Mouse (Mus musculus) limb, embryonic 10.5 days (tissue): Measurements from ENCODE around the gene Olfr665. TPM values are rescaled to one million over a fixed set of nuclear protein-coding genes. Genes with fewer than 3 reads are reported as not detected.
"Not testable (repeated sequence)": the region's sequence is repeated elsewhere in the genome, so short reads cannot be mapped to it uniquely, and the experiment has no call there.

Experiments
- DNase-seq: peaks from one replicate; pipeline ENCODE4 v3.0.0-alpha.2; 2017; ENCODE audit warnings: low spot score
- H3K27ac ChIP-seq: fragments of 300-500 bp; sonication (generic); 2 replicates; pipeline ENCODE4 v1.5.1; 2016; ENCODE audit warnings: mild to moderate bottlenecking
- H3K27me3 ChIP-seq: fragments of 300-500 bp; sonication (generic); 2 replicates; pipeline ENCODE4 v1.6.1; 2016; ENCODE audit warnings: low read depth, mild to moderate bottlenecking; ENCODE audit not compliant: poor library complexity, severe bottlenecking
- H3K36me3 ChIP-seq: fragments of 300-500 bp; sonication (generic); 2 replicates; pipeline ENCODE4 v1.6.1; 2016; ENCODE audit warnings: mild to moderate bottlenecking, moderate library complexity
- H3K4me1 ChIP-seq: fragments of 300-500 bp; sonication (generic); 2 replicates; pipeline ENCODE4 v1.6.1; 2016
- H3K4me3 ChIP-seq: fragments of 300-500 bp; sonication (generic); 2 replicates; pipeline ENCODE4 v1.5.1; 2016; ENCODE audit warnings: mild to moderate bottlenecking, moderate library complexity
- H3K9me3 ChIP-seq: fragments of 300-500 bp; sonication (generic); replicated peaks from 2 replicates; pipeline ENCODE4 v1.6.1; 2016; ENCODE audit warnings: mild to moderate bottlenecking
- WGBS: fragments of 180-500 bp; shearing (Covaris S2); methylation state at CpG from one replicate; pipeline ENCODE4 v1.1.7; 2016; 5-methylcytosine and 5-hydroxymethylcytosine counted together
- polyA plus RNA-seq: library from polyadenylated mRNA; unstranded; fragments of >200 nt; fragmentation: Nextera tagmentation; extraction: Ambion mirVana; gene quantifications from 2 replicates; pipeline ENCODE4 v1.2.1, GENCODE M21; 2016

Olfr665 gene
- not detected in 2 replicates for polyA plus RNA-seq

GRCm38 (mm10) chr7:104877731-104878130 is at the start of gene Olfr665:
TSS of gene Olfr665 (plus strand) at chr7:104878031.
- DNase-seq: no peak
- H3K27me3 ChIP-seq: no peaks in the 10 kb centered on the region
- no peaks in the 10 kb centered on the region for H3K9me3 ChIP-seq
- 68% methylated on average over 1 of the region's 1 CpGs for WGBS
- H3K36me3 ChIP-seq: no peaks in the 10 kb centered on the region
- no peaks in the 10 kb centered on the region for H3K4me1 ChIP-seq
- H3K4me3 ChIP-seq: no peak within 1 kb of the TSS
- no peak within 1 kb of the TSS for H3K27ac ChIP-seq

DNA sequence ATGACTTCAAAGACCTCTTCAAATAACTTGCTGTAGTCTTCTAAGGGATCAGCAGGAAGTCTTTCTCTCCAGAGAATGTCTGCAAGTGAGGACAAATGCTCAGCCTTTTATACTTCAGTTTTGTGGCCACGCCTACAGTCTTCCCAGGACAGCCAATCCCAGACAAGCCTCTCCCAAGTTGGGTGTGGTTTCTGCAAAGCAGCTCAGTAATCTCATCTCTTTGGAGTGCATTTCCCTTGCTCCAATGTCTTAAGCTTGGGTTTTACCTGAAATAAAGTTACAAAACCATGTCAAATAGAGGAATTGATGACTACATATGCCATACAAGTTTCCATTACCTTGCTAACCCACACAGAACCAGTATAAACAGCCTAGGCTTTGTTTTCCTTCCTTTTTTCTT is 35.3 kb upstream of the Olfr665 start, which contains the start of gene Usp17lb:
TSS of gene Usp17lb (minus strand) at position 101 of the 400 bp plus-strand sequence.
- Histone ChIP-seq H3K27ac (no peak within 1 kb of the TSS), H3K36me3 (no peaks in the 10 kb centered on the region), H3K4me3 (no peak within 1 kb of the TSS), H3K27me3 (no peaks in the 10 kb centered on the region), H3K9me3 (no peaks in the 10 kb centered on the region), H3K4me1 (no peaks in the 10 kb centered on the region)
- 77% methylated on average over 1 of the region's 1 CpGs for WGBS
- DNase-seq: no peak

DNA sequence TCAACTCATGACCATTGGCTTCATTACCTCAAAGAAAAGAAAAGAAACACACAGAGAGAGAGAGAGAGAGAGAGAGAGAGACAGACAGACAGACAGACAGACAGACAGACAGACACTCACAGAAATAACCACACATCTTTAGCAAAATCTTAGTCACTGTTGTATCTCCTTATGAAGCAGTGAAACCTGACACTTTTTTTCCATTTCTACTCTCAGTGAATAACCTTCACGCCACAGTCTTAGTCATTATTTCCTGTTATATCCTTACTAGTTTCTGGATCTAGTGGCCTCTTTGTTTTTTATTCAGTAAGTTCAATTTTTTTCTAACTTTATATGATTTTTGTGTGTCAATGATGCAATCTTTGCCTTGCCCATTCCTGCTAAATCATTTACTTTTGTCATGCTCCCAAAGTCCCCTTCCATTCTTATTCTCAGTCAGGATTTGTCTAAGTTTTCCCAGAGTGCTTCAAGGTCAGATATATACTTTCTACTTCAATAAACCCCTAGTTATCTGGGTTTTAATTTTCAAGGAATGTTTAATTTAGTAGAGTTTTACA is 34.0 kb upstream of the Olfr665 start:
- Histone ChIP-seq H3K27me3 (no peaks in the 10 kb centered on the region), H3K4me3 (no peak overlapping the region), H3K36me3 (no peaks in the 10 kb centered on the region), H3K9me3 (no peaks in the 10 kb centered on the region), H3K27ac (no peak overlapping the region), H3K4me1 (no peaks in the 10 kb centered on the region)
- whole genome bisulfite sequencing: 84% methylated on average over 1 of the region's 1 CpGs
- no peak for DNase-seq

DNA sequence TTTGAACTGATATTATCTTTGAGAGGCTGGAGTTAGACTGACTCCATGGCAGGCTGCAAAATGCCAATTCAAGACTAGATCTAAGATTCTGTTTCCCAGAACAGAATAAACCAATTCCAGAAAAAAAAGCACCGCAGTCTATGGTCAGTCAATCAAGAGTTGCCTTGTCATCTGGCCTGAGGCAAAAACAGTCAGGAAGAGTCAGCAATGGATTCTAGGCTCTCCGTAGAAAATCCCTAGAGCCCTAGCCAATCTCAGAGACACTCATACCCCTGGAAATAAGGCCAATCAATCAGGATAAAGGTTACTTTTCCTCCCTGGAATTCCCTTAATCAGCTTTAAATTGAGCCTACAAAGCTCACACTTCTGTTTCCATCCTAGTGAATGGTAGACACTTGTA is 26.3 kb upstream of the Olfr665 start:
- not testable (repeated sequence) for H3K27ac ChIP-seq, DNase-seq, H3K27me3 ChIP-seq, H3K4me1 ChIP-seq, H3K4me3 ChIP-seq, H3K36me3 ChIP-seq, H3K9me3 ChIP-seq
- 63% methylated on average over 2 of the region's 2 CpGs for WGBS

DNA sequence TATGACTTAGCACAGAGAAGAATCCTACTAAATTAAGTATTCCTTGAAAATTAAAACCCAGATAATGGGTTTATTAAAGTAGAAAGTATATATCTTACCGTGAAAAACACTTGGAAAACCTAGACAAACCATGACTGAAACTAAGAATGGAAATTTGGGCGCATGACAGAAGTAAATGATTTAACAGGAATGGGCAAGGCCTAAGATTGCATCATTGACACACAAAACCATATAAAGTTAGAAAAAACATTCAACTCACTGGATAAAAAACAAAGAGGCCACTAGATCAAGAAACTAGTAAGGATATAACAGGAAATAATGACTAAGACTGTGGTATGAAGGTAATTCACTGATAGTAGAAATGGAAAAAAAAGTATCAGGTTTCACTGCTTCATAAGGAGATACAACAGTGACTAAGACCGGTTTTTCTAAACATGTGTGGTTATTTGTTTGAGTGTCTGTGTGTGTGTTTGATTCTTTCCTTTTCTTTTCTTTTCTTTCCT is 22.5 kb upstream of the Olfr665 start:
- H3K27me3 ChIP-seq: no peaks in the 10 kb centered on the region
- H3K9me3 ChIP-seq: no peaks in the 10 kb centered on the region
- 88% methylated on average over 3 of the region's 3 CpGs for WGBS
- no peaks in the 10 kb centered on the region for H3K36me3 ChIP-seq
- H3K4me3 ChIP-seq: no peak overlapping the region
- H3K27ac ChIP-seq: no peak overlapping the region
- DNase-seq: no peak
- H3K4me1 ChIP-seq: no peaks in the 10 kb centered on the region

GRCm38 (mm10) chr7:104856709-104857108 is 21.1 kb upstream of the Olfr665 start, which contains the start of gene Usp17la:
TSS of gene Usp17la (plus strand) at chr7:104857009.
- H3K4me3 ChIP-seq, H3K9me3 ChIP-seq, H3K27ac ChIP-seq, H3K27me3 ChIP-seq, H3K4me1 ChIP-seq, H3K36me3 ChIP-seq, DNase-seq: not testable (repeated sequence)
- WGBS: 81% methylated on average over 2 of the region's 2 CpGs

- WGBS: 74% methylated on average over 1 of the region's 1 CpGs
- DNase-seq: no peak
- H3K4me1 ChIP-seq: no peaks in the 10 kb centered on the region
- H3K4me3 ChIP-seq: no peak overlapping the region
- no peaks in the 10 kb centered on the region for H3K36me3 ChIP-seq
- no peaks in the 10 kb centered on the region for H3K9me3 ChIP-seq
- no peak overlapping the region for H3K27ac ChIP-seq
- no peaks in the 10 kb centered on the region for H3K27me3 ChIP-seq
Measured at GRCm38 (mm10) chr7:104857683-104858082, 20.1 kb upstream of the Olfr665 start.

DNA sequence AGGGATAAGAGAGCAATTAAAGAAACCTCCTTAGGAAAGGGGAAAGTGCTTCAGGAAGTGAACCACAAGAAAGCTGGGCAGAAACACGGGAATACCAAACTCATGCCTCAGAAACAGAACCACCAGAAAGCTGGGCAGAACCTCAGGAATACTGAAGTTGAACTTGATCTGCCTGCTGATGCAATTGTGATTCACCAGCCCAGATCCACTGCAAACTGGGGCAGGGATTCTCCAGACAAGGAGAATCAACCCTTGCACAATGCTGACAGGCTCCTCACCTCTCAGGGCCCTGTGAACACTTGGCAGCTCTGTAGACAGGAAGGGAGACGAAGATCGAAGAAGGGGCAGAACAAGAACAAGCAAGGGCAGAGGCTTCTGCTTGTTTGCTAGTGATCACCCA is 16.4 kb upstream of the Olfr665 start:
- no peaks in the 10 kb centered on the region for H3K36me3 ChIP-seq
- H3K4me1 ChIP-seq: no peaks in the 10 kb centered on the region
- H3K4me3 ChIP-seq: no peak overlapping the region
- H3K9me3 ChIP-seq: no peaks in the 10 kb centered on the region
- no peaks in the 10 kb centered on the region for H3K27me3 ChIP-seq
- no peak for DNase-seq
- 83% methylated on average over 3 of the region's 3 CpGs for WGBS
- no peak overlapping the region for H3K27ac ChIP-seq

DNA sequence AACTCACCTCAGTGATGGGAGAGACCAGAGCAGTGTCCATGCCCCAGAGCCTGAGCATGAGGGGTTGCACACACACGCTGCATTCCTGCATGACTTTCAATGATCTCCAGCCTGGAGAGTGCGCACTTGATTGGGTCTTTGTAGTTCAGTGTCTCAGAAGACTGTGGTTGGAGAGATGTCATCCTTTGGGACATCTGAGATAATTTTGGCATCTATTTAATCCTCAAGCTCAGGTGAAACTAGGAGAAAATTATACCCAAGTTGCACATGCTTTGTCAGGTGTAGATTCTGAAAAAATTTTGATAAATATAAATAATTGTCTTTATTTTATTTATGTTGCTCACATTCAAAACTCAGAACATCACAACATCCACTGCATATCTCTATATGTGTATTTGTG is 18.0 kb downstream of the Olfr665 start, which contains the start of gene Olfr666:
TSS of gene Olfr666 (minus strand) at position 101 of the 400 bp plus-strand sequence.
- Histone ChIP-seq H3K27ac (no peak within 1 kb of the TSS), H3K4me3 (no peak within 1 kb of the TSS), H3K9me3 (no peaks in the 10 kb centered on the region), H3K27me3 (no peaks in the 10 kb centered on the region), H3K36me3 (no peaks in the 10 kb centered on the region), H3K4me1 (no peaks in the 10 kb centered on the region)
- no peak for DNase-seq
- WGBS: 82% methylated on average over 2 of the region's 2 CpGs

- no peaks in the 10 kb centered on the region for H3K36me3 ChIP-seq
- no peaks in the 10 kb centered on the region for H3K27me3 ChIP-seq
- no peaks in the 10 kb centered on the region for H3K4me1 ChIP-seq
- H3K4me3 ChIP-seq: no peak within 1 kb of the TSS
- no peak for DNase-seq
- no peak within 1 kb of the TSS for H3K27ac ChIP-seq
- 89% methylated on average over 1 of the region's 1 CpGs for WGBS
- H3K9me3 ChIP-seq: no peaks in the 10 kb centered on the region
Measured at GRCm38 (mm10) chr7:104921382-104921781, 43.6 kb downstream of the Olfr665 start, which contains the start of gene Olfr667. TSS of gene Olfr667 (minus strand) at chr7:104921482.

GRCm38 (mm10) chr7:104927957-104928356 is 50.1 kb downstream of the Olfr665 start, which contains the start of gene Olfr668:
TSS of gene Olfr668 (minus strand) at chr7:104928057.
- H3K4me3 ChIP-seq: no peak within 1 kb of the TSS
- no peaks in the 10 kb centered on the region for H3K36me3 ChIP-seq
- H3K27me3 ChIP-seq: no peaks in the 10 kb centered on the region
- H3K27ac ChIP-seq: no peak within 1 kb of the TSS
- H3K4me1 ChIP-seq: no peaks in the 10 kb centered on the region
- no peaks in the 10 kb centered on the region for H3K9me3 ChIP-seq
- no peak for DNase-seq
- 79% methylated on average over 1 of the region's 1 CpGs for WGBS
